Mouse (Mus musculus) megakaryocyte, embryonic 14.5 days (primary cell): ENCODE measurements around the gene Hist1h2bf. TPM values are rescaled to one million over a fixed set of nuclear protein-coding genes. Genes with fewer than 3 reads are reported as not detected.
"Not testable (repeated sequence)": the region's sequence is repeated elsewhere in the genome, so short reads cannot be mapped to it uniquely, and the experiment has no call there.

Experiments used
- H3K27me3 ChIP-seq: replicated peaks from 2 replicates; pipeline ENCODE3; 2012; ENCODE audit warnings: inconsistent platforms
- H3K36me3 ChIP-seq: replicated peaks from 2 replicates; pipeline ENCODE3; 2012; ENCODE audit warnings: low read length, inconsistent platforms, mixed read lengths
- H3K4me1 ChIP-seq: 2 replicates; pipeline ENCODE4 v1.6.1; 2012; ENCODE audit warnings: inconsistent platforms
- H3K4me3 ChIP-seq: replicated peaks from 2 replicates; pipeline ENCODE3; 2012; ENCODE audit warnings: moderate library complexity, mild to moderate bottlenecking, inconsistent platforms
- H3K9me3 ChIP-seq: 2 replicates; pipeline ENCODE4 v1.6.1; 2012; ENCODE audit warnings: inconsistent platforms
- FLI1 ChIP-seq: IDR thresholded peaks from 2 replicates; pipeline ENCODE4 v1.6.1; 2012; ENCODE audit warnings: low read length, inconsistent platforms, mixed read lengths
- GATA1 ChIP-seq: IDR thresholded peaks from 3 replicates; pipeline ENCODE4 v1.6.1; 2012; ENCODE audit warnings: mixed read lengths, low read length, inconsistent platforms, borderline replicate concordance
- polyA plus RNA-seq: library from polyadenylated mRNA; stranded (reverse); fragments of >175 nt; gene quantifications from 2 replicates; pipeline ENCODE4 v1.2.3, GENCODE M21; 2012; ENCODE audit warnings: low replicate concordance; ENCODE audit not compliant: insufficient read depth

Gene Hist1h2bf
- polyA plus RNA-seq, 1 experiment = 7.6 TPM

- Histone ChIP-seq H3K36me3 (no peaks in the 10 kb centered on the region), H3K27me3 (no peaks in the 10 kb centered on the region), H3K4me1 (peaks cover 22% of the 10 kb centered on the region; the same call in 1 of the 2 replicates), H3K9me3 (no peaks in the 10 kb centered on the region), H3K4me3 (peak within 1 kb of the TSS; percentile 89)
- no peak for TF ChIP-seq FLI1
- no peak for TF ChIP-seq GATA1
These were observed 29.8 kb downstream of the Hist1h2bf start, which contains the start of gene Hist1h3f for GRCm38 (mm10) chr13:23543965-23544786. Gene Hist1h3f (plus strand): TSS chr13:23544052.

- Histone ChIP-seq H3K4me3 (peak within 1 kb of the TSS; percentile 89), H3K4me1 (peaks cover 29% of the 10 kb centered on the region; the same call in 1 of the 2 replicates)
- not testable (repeated sequence) for H3K36me3 ChIP-seq, H3K27me3 ChIP-seq, H3K9me3 ChIP-seq
These were observed 30.9 kb downstream of the Hist1h2bf start, which contains the start of gene Hist1h2bh for GRCm38 (mm10) chr13:23542999-23543607. Gene Hist1h2bh (minus strand): TSS chr13:23543392.

- Histone ChIP-seq H3K4me1 (peaks cover 33% of the 10 kb centered on the region), H3K4me3 (peak overlapping the region; percentile 89)
- H3K36me3 ChIP-seq, H3K9me3 ChIP-seq, H3K27me3 ChIP-seq: not testable (repeated sequence)
These were observed 31.6 kb downstream of the Hist1h2bf start for GRCm38 (mm10) chr13:23542225-23542980.

GRCm38 (mm10) chr13:23541497-23541896, 32.5 kb downstream of the Hist1h2bf start:
- TF ChIP-seq FLI1 = no peak
- no peak for TF ChIP-seq GATA1
- Histone ChIP-seq H3K36me3 (no peaks in the 10 kb centered on the region), H3K9me3 (no peaks in the 10 kb centered on the region), H3K27me3 (no peaks in the 10 kb centered on the region), H3K4me3 (no peak overlapping the region), H3K4me1 (peaks cover 38% of the 10 kb centered on the region)

- H3K4me3 ChIP-seq, H3K27me3 ChIP-seq, H3K36me3 ChIP-seq, H3K9me3 ChIP-seq: not testable (repeated sequence)
- H3K4me1 ChIP-seq = peaks cover 44% of the 10 kb centered on the region
These were observed 34.2 kb downstream of the Hist1h2bf start for GRCm38 (mm10) chr13:23539821-23540220.

GRCm38 (mm10) chr13:23538249-23538648, 35.7 kb downstream of the Hist1h2bf start:
- H3K4me3 ChIP-seq = no peak overlapping the region
- H3K36me3 ChIP-seq = no peaks in the 10 kb centered on the region
- TF ChIP-seq FLI1 (no peak), GATA1 (no peak)
- H3K4me1 ChIP-seq = peaks cover 53% of the 10 kb centered on the region
- no peaks in the 10 kb centered on the region for H3K9me3 ChIP-seq
- no peaks in the 10 kb centered on the region for H3K27me3 ChIP-seq

GRCm38 (mm10) chr13:23537006-23537710, 36.8 kb downstream of the Hist1h2bf start:
- Histone ChIP-seq H3K4me1 (peaks cover 64% of the 10 kb centered on the region), H3K4me3 (peak overlapping the region; percentile 18), H3K27me3 (no peaks in the 10 kb centered on the region), H3K9me3 (no peaks in the 10 kb centered on the region), H3K36me3 (no peaks in the 10 kb centered on the region)
- TF ChIP-seq FLI1 (no peak), GATA1 (no peak)

GRCm38 (mm10) chr13:23536076-23536822, 37.7 kb downstream of the Hist1h2bf start:
- no peak for TF ChIP-seq FLI1
- no peak for TF ChIP-seq GATA1
- peak overlapping the region; percentile 87 for H3K4me3 ChIP-seq
- peaks cover 65% of the 10 kb centered on the region for H3K4me1 ChIP-seq

GRCm38 (mm10) chr13:23535137-23536075, 38.6 kb downstream of the Hist1h2bf start, which contains the start of gene Hist1h3g:
Gene Hist1h3g (plus strand): TSS chr13:23535422.
- not testable (repeated sequence) for H3K27me3 ChIP-seq
- peak within 1 kb of the TSS; percentile 95 for H3K4me3 ChIP-seq

More at GRCm38 (mm10) chr13:23536076-23536822, 37.7 kb downstream of the Hist1h2bf start:
- no peaks in the 10 kb centered on the region for H3K9me3 ChIP-seq
- H3K27me3 ChIP-seq = no peaks in the 10 kb centered on the region
- no peaks in the 10 kb centered on the region for H3K36me3 ChIP-seq

More at GRCm38 (mm10) chr13:23535137-23536075, 38.6 kb downstream of the Hist1h2bf start, which contains the start of gene Hist1h3g:
- H3K9me3 ChIP-seq, H3K36me3 ChIP-seq: not testable (repeated sequence)
- peaks cover 60% of the 10 kb centered on the region for H3K4me1 ChIP-seq
